Mouse (Mus musculus): ENCODE measurements around the gene H2-T22.
"Not testable (repeated sequence)": the region's sequence is repeated elsewhere in the genome, so short reads cannot be mapped to it uniquely, and the experiment has no call there.

- not testable (repeated sequence) for TF ChIP-seq POLR2A (IDR thresholded peaks at IDR 0.05; ENCODE audit: extremely low read depth, insufficient read depth, low read length); CTCF (IDR thresholded peaks at IDR 0.05; ENCODE audit: low read depth, low read length)
Observed at GRCm38 (mm10) chr17:36004409-36004808, 38.1 kb downstream of the H2-T22 start.

Data from liver, adult 2 months (tissue).